Mouse (Mus musculus): ENCODE data around the gene Psmb2.

Psmb2 gene

DNA sequence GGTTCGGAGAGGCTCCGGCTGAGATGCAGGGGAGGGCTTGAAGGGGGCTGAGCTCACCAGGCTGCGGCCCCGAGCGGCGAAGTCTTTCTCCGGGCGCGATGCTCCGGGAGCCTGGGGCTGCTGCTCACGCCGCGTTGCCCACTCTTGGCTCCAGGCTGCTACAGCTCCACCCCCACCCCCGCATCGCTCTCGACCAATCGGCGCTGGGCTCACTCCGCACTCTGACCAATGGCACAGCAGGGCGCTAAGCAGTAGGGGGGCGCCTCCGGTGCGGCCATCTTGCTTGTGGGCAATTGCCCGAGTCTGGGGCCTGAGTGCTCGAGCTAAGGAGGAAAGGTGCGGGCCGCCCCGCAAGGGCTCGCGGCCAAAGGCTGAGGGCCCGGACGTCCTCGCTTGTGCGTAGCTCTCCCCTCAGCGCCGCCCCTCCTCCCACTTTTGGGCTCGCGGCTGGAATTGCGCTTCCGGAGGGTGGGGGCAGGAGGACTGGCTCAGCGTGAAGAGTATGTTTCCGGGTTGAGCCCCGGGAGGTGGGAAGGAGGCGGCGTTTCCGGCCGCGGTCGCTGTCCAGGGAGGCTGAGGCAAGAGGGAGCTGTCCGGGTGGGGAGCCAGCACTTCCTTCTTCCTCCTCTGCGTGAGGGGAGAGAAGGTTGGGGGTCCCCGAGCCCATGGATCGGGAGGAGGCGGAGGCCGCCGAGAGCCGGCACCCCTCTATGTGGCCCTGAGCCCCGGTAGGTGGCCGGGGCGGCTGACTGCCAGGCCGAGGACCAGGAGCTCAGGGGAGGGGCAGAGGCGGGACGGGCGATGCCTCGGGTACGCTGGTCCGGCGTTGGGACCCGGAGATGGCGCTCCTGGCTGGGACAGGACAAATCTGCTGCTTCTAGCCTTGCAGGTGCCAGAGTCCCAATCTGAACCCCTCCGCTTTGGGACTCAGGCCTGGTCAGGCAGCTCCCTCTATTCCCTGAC is 76.1 kb downstream of the Psmb2 start, which contains the start of the genes Ncdn and AU040320:
Ncdn (minus strand) TSS at position 171 of the 963 bp plus-strand sequence.
AU040320 (plus strand) TSS at position 277 of the 963 bp plus-strand sequence.
- peak; percentile 97 for DNase-seq

DNA sequence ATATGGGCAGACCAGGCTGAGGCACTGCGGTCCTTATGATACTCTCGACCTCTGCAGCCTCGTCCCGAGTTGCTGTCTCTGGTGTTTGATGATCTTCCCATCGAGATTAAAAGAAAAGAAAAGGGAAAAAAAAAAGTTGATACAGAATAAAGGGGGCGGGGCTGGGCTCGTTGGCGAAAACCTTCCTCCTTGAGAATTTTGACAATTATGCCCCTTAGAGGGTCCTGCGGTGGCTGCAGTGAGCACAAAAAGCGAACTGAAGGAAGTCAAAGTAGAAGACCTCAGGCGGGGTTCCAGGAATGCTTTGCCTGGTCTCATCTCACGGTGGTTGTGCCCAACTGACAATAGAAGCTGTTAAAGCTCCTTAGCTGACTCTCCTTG is 76.8 kb downstream of the Psmb2 start:
- DNase-seq = peak; percentile 24

DNA sequence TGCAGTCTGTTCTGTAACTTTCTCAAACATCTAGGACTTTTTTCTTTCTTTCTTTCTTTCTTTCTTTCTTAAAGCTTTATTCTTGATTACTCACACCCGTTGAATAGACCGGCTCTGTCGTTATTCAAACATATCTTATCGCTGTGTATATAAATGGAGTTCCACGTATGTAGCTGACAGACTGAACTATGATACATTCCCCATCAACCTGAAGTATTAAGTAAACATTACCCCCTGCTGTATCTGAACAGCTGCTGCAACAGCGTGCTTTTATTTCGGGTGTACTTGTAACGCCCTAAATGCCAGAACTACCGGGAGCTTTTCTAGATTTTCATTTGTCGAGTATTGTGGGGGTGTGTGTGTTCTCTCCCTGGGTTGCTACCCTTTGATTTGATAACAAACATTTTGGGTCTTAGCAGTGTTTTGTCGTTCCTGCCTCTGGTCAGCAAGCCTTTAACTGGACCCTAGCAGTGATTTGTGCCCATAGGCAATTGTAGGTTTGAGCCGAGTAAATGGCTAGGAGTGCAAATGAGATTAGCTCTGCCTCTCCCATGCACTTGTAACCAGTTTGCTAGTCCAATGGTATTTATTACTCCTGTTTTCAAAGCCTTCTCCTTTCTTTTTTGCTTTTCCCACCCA is 77.4 kb downstream of the Psmb2 start:
- no peak for DNase-seq

DNA sequence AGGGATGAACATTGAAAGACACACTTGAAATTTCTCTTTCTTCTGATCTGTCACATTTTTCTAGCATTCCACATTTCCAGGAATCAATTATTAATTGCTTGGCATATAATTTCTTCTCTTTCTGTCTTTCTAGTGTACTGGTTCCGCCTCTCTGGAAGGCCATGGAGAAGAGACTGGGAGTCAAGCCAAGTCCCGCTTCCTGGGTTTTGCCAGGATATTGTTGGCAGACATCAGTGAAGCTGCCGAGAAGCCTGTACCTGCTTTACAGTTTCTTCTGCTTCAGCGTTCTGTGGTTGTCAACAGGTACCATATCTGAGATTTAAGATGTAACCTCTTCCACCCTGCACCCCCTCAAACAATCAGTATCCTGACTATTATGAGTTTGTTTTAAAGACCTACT is 79.3 kb downstream of the Psmb2 start:
- DNase-seq = no peak

DNA sequence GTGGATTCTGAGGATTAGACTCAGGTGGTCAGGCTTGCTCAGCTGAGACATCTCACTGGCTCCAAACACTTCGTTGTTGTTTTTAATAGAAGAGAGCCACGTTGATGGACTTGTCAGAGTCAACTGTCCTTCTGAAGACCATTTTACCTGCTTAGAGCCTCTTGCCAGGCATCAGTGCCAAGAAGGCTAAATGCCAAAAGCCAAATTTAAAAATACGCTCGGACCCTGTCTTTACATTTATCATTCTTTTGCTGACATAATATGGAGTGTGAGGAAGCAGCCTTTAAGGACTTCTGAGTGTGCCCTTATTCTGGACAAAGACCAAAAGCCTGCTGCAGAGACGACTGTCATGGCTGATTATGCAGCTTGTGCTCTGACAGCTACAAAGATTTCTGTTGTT is 80.9 kb downstream of the Psmb2 start:
- DNase-seq = no peak

All from thymus, postnatal 14 days (tissue).